Mouse (Mus musculus): ENCODE measurements around the gene Prr23a2.
"Not testable (repeated sequence)": the region's sequence is repeated elsewhere in the genome, so short reads cannot be mapped to it uniquely, and the experiment has no call there.

Gene Prr23a2

GRCm38 (mm10) chr9:98856210-98856609 is at the start of gene Prr23a2:
TSS of gene Prr23a2 (plus strand) at chr9:98856494.
- no peak for DNase-seq (ENCODE audit: low spot score)

DNA sequence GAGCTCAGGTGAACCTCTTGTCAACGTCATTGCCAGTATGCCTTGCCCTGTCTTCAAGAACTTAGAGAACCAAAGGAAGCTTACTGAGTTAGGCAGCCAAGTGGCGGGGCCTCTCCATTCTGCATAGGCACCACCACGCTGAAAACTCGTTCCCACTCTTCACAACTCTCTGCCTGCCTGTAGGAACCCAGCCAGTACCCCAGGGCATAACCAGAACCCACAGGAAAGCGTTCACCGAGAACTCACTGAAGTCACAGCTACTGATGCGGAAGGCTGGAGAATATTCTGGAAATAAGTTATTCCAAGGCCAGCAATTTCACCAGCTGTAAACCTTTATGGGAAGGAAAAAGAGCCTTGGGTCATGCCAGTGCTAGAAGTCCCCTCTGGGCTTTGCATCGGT is 48.7 kb upstream of the Prr23a2 start:
- DNase-seq (ENCODE audit: low spot score) = no peak

- DNase-seq (ENCODE audit: low spot score) = not testable (repeated sequence)
These were observed 46.8 kb upstream of the Prr23a2 start for GRCm38 (mm10) chr9:98809526-98809925.

DNA sequence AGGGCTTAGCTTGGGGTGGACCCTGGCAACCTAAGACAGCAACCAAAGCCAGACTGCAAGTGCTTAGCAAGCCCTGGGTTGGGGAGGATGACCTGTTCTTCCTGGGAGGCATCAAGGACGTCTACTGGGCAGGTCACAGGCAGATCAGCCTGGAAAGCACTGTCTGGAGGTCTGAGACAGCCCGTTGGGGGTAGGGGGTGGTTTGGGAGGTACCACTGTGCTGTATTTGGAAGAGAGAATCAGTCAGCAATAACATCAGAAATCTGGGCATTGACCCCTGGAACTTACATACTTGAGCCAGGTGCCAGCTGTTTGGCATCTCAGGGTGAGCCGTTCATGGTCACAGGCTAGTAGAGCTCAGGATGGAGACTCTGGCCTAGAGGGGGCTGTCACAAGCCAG is 40.2 kb upstream of the Prr23a2 start:
- DNase-seq (ENCODE audit: low spot score) = no peak

DNA sequence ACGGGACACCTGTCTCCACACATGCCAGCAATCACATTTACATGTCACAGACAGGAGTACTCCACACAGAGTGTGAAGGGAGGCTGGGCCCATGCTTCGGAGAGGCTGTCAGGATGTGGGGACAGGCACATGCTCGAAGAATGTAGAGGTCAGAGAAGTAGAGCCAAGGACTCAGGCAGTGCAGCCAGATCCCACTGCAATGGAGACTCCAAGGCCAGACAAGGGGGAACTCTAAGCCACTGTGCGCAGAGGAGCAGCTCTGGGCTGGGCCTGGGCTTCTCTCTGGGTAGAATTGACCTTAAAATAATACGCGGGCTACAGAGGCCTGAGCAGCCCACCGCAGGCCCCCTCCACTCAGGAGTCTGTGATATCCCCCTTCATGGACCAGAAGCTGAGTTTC is 38.7 kb upstream of the Prr23a2 start:
- no peak for DNase-seq (ENCODE audit: low spot score)

GRCm38 (mm10) chr9:98818971-98819370 is 37.3 kb upstream of the Prr23a2 start:
- no peak for DNase-seq (ENCODE audit: low spot score)

GRCm38 (mm10) chr9:98819481-98819880 is 36.8 kb upstream of the Prr23a2 start:
- DNase-seq (ENCODE audit: low spot score) = no peak

DNA sequence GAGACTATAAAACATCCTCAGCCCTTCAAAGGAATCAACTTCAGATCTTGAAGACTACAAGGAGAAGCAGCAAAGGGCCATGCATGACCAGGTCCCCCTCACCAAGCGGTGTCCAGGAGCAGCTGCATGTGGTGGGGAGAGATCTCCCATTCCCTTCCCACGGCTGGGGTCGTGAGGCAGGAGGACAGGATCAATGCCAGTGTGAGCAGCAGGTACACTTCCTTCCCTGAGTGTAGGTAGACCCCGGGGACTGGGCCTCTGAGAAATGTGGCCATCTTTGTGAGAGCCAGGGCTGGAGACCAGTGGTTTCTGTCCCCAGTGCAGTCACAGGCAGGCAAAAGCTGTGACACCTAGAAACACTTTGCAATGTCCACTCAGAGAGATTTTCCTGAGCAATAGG is 35.8 kb upstream of the Prr23a2 start:
- no peak for DNase-seq (ENCODE audit: low spot score)

DNA sequence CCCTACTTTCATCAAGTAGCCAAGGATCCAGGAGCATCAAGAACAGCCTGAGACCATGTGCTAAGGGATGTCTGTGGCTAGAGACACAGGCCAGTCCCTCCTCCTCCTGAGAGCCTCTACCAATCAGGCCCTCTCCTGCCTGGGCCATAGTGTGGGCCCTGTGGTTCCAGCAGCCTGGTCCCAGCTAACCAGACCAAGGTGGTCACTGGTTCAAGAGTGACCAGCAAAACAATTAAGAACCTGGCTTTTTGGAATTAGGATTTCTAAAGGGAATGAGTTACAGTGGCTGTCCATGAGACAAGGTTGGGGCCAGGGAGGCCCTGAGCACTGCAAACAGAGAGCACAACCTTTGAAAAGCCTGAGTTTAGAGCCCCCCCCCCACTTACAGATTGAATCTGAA is 35.2 kb upstream of the Prr23a2 start:
- DNase-seq (ENCODE audit: low spot score) = no peak

DNA sequence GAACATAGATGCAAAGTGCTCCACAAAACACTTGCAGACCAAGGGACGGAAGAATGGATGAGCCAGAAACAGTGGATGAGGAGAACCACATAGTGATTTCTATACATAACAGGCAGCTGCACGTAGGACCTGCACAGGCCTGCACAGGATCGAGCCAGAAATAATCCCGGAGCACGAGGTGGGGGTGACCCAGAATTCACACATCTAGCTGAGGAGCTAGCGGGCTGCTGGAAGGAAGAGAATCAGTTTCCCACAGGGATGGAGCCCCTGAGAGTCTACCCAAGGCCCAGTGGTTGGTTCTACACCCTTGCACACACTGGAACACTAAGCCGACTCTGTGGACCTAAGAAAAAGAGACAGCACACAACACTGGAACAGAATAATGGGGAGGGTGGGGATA is 32.5 kb upstream of the Prr23a2 start:
- DNase-seq (ENCODE audit: low spot score) = no peak

DNA sequence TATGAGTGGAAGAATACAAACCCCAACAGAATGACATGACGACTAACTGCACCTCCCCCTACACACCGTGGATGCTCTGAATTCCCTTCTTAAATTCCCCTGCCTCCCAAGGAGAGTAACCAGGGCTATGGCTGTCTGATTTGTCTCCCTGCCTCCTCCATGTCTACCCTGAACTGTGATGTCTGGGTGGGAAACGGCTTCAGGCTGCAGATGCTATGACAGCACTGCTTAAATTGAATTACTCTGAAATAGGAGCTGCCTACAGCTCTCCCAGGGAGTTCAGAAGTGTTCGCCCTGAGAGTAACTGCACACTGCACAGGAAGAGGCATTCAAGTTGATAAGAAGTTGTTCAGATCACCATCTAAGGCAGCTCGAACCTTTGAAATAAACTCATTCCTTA is 26.8 kb upstream of the Prr23a2 start:
- no peak for DNase-seq (ENCODE audit: low spot score)

GRCm38 (mm10) chr9:98837537-98838074 is 18.7 kb upstream of the Prr23a2 start:
- DNase-seq (ENCODE audit: low spot score) = no peak

GRCm38 (mm10) chr9:98842117-98842516 is 14.2 kb upstream of the Prr23a2 start, which contains the start of gene Prr23a1:
TSS of gene Prr23a1 (plus strand) at chr9:98842503.
- no peak for DNase-seq (ENCODE audit: low spot score)

- DNase-seq (ENCODE audit: low spot score) = no peak
These were observed 7.2 kb downstream of the Prr23a2 start for GRCm38 (mm10) chr9:98863463-98863862.

DNA sequence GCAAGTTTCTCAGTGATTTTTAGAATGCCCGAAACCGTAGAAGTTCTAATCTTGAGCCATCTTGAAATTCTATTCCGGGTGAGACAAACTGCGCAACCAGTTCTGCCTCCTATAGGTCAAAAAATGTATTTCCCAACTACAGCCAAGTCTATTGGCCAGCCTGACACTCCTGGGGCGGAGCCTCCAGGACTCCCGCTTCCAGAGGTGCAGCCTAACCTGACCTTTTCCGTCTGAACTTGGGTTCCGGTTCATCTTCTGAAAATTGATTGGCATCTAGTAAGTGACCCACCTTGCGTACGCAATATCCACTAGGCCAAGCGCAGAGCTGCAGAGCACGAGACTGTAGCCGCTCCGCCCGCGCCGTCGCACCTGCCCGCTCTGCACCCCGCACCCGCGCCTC is 8.3 kb downstream of the Prr23a2 start, which contains the start of gene Prr23a3:
Gene Prr23a3, plus strand, starts transcription at position 197 of the 400 bp plus-strand sequence.
- no peak for DNase-seq (ENCODE audit: low spot score)

DNA sequence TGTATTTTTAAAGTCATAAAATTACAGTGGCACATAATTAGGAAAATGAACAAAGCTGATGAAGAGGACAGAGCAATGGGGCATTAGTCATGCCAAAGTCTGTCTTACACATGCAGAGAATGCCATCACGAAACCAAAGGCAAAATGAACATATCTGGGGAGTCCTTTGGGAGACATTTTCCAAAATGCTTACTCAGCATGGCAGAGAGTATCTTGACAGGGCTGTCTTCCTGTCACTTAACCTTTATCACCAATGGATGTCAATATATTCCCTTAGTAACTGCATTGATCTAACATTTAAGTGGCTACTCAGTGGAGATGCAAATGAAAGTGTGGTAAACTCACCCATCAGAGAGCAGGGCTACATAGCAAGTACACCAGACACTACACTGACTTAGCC is 45.2 kb downstream of the Prr23a2 start:
- DNase-seq (ENCODE audit: low spot score) = no peak

- no peak for DNase-seq (ENCODE audit: low spot score)
These were observed 46.5 kb downstream of the Prr23a2 start, which contains the start of gene 7420426K07Rik for GRCm38 (mm10) chr9:98902819-98903218. TSS of gene 7420426K07Rik (plus strand) at chr9:98903119.

All from spleen, adult 12 weeks (tissue).